Mouse (Mus musculus) bone marrow, adult 2 months (tissue): ENCODE measurements around the gene Pdlim5.

ENCODE experiments used
- CTCF ChIP-seq: fragments of 200-500 bp; IDR thresholded peaks from 2 replicates; pipeline ENCODE4 v1.5.1; 2011; ENCODE audit warnings: low read length, control low read depth; ENCODE audit not compliant: control insufficient read depth, insufficient read depth
- POLR2A ChIP-seq: fragments of 200-500 bp; IDR thresholded peaks from 2 replicates; pipeline ENCODE4 v1.6.1; 2011; ENCODE audit warnings: low read depth, mild to moderate bottlenecking, control low read depth, low read length, borderline replicate concordance; ENCODE audit not compliant: control insufficient read depth

DNA sequence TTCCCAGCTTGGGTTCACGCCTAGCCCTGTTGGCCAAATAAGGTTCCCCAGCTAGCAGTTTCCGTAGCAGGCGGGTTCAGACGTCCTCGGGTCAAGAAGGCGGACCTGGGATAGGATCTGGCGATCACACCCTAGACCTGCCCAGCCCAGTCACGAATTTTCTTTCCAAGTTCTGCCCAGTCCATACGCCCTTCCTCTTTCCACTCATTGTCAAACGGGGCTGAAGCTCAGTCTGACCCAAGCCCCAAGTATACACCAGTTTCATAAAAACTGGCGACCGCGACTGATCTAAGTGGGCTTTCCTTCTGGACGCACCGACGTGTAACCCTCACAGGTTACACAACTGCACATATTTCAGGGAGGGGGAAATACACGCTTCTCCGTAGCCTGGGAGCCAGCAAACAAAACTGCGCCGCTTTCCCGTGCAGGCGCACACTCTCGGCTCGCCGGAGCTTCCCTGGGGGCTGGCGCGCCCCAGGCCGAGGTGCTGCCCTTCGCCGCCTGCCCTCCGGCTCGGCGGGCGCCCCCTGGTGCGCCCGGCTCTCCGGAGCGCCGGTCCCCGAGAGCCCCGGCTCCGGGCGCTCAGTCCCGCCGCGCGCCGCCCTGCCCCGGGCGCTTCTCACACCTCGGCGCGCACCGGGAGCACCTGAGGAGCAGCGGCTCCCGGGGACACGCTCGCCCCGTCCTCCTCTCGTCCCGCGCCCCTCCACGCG, 544 bp downstream of the Pdlim5 start:
- TF ChIP-seq CTCF: no peak
- no peak for TF ChIP-seq POLR2A
